Mouse (Mus musculus): ENCODE measurements at regions not wholly inside any gene's neighbourhood (a gene's known extent, or its start where the extent isn't known, plus 50 kb on each side); places are given as distances from the start of the nearest gene placed in this dataset. TPM values are rescaled to one million over a fixed set of nuclear protein-coding genes. Genes with fewer than 3 reads are reported as not detected.

DNA sequence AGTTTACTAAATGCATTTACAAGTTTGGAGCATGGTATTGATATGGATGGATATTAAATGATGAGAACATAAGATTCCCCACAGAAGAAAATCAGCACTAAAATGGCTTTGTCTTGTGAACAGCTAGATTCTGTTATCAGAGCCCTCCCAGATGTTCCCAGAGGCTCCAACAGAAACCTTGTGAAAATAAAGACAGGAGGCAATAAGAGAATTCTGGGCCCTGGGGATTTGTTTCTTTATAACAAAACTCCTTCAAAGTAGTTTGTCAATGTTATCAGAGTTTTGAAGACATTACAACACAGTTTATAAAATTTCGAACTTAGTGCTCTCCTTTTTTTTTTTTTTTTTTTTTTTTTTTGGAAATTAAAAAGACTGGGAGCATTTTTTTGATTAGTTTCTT is 56.8 kb upstream of the Dcn start:
- H3K4me1 ChIP-seq (replicated peaks; ENCODE audit: control insufficient read depth in 2 of 2, insufficient read depth in 2 of 2, low read length in 1 of 2) = no peaks in the 10 kb centered on the region
- no peak overlapping the region for H3K27ac ChIP-seq
- no peaks in the 10 kb centered on the region for H3K36me3 ChIP-seq (replicated peaks; ENCODE audit: control insufficient read depth, insufficient read depth, low read depth)
- no peak overlapping the region for H3K9ac ChIP-seq (replicated peaks)
- DNase-seq (ENCODE audit: low read depth in 3 of 3, low spot score in 3 of 3) (no peak), ATAC-seq (ENCODE audit: insufficient read depth) (no peak)
- H3K9me3 ChIP-seq (ENCODE audit: control insufficient read depth, low read length) = no peaks in the 10 kb centered on the region
- no peaks in the 10 kb centered on the region for H3K27me3 ChIP-seq (ENCODE audit: control insufficient read depth, insufficient read depth, low read length)
- TF ChIP-seq CTCF (IDR thresholded peaks at IDR 0.05; ENCODE audit: low read depth) (no peak), EP300 (IDR thresholded peaks at IDR 0.05; ENCODE audit: low read depth) (no peak)
- 23% methylated on average over 1 of the region's 1 CpGs for WGBS (ENCODE audit: insufficient replicate concordance)
- H3K4me2 ChIP-seq (ENCODE audit: low read depth) = no peak overlapping the region
- no peak overlapping the region for H3K4me3 ChIP-seq (ENCODE audit: insufficient read depth in 1 of 2, low read depth in 2 of 2, low read length in 2 of 2)

- no peaks in the 10 kb centered on the region for H3K4me1 ChIP-seq (replicated peaks; ENCODE audit: control insufficient read depth in 2 of 2, insufficient read depth in 2 of 2, low read length in 1 of 2)
- no peaks in the 10 kb centered on the region for H3K27me3 ChIP-seq (ENCODE audit: control insufficient read depth, insufficient read depth, low read length)
- no peak for ATAC-seq (ENCODE audit: insufficient read depth)
- no peak overlapping the region for H3K27ac ChIP-seq
- 46% methylated on average over 4 of the region's 4 CpGs for WGBS (ENCODE audit: insufficient replicate concordance)
- H3K9me3 ChIP-seq (ENCODE audit: control insufficient read depth, low read length) = no peaks in the 10 kb centered on the region
- no peak for DNase-seq (ENCODE audit: low read depth in 3 of 3, low spot score in 3 of 3)
- H3K9ac ChIP-seq (replicated peaks) = no peak overlapping the region
- H3K4me3 ChIP-seq (ENCODE audit: insufficient read depth in 1 of 2, low read depth in 2 of 2, low read length in 2 of 2) = no peak overlapping the region
- TF ChIP-seq CTCF (IDR thresholded peaks at IDR 0.05; ENCODE audit: low read depth) = no peak
- no peak for TF ChIP-seq EP300 (IDR thresholded peaks at IDR 0.05; ENCODE audit: low read depth)
- no peak overlapping the region for H3K4me2 ChIP-seq (ENCODE audit: low read depth)
- no peaks in the 10 kb centered on the region for H3K36me3 ChIP-seq (replicated peaks; ENCODE audit: control insufficient read depth, insufficient read depth, low read depth)
Observed at GRCm38 (mm10) chr10:97423039-97423700, 56.2 kb upstream of the Dcn start.

Small RNA genes lying in the stretch of these regions (microRNA-seq; reads per million reads assigned to microRNA genes)
- gene Gm24587 = not detected
- gene Mir3966 = not detected

Measured in liver, embryonic 14.5 days (tissue).